Mouse (Mus musculus) liver, embryonic 14.5 days (tissue): ENCODE data around the gene Cplx2.
A peak's percentile ranks its signal among the peaks of the same experiment; 100 is the strongest.

Experiments used
- CTCF ChIP-seq: IDR thresholded peaks from 2 replicates; pipeline ENCODE4 v1.5.1; 2016; ENCODE audit warnings: antibody characterized with exemption, low read depth, control low read depth
- EP300 ChIP-seq: IDR thresholded peaks from 2 replicates; pipeline ENCODE4 v1.6.1; 2016; ENCODE audit warnings: antibody characterized with exemption, low read depth

- peak; percentile 79 for TF ChIP-seq CTCF
- no peak for TF ChIP-seq EP300
Measured at GRCm38 (mm10) chr13:54322396-54323306, 48.5 kb upstream of the Cplx2 start.
